28 mouse cellular contexts compared by ENCODE assay signal in the genomic region with DNA sequence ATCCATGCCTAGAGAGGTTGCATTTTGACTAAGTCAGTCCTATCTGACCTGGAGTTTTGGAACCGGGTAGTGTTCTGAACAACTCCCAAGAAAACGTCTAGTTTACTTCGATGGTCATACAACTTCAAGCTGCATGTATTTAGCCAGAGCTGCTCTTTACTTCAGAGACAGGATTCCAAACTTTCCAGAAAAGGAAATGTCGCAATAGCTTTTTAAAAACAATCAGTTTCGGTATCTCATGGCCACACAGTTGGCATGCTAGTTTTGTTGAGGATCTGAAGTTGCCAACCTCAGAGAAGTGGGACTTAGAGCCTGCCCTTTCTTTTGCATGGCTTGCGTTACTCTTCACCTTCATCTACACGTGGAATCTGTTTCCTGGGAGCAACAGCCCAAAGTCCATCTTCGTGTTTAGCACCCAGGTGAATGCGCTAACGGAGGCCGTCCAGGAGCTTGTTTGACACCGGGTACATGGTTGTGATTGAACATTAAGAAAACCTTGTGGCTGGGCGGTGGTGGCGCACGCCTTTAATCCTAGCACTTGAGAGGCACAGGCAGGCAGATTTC. TPM values are rescaled to one million over a fixed set of nuclear protein-coding genes. Genes with fewer than 3 reads are reported as not detected.
DNase-seq lines count a peak whose midpoint lies in the region; ATAC-seq and TF ChIP-seq lines count a peak whose summit lies in the region.
"Had no signal": no experiment of that assay in that cellular context is flagged by ENCODE, and none has a peak within 500 bp of the region (broad histone marks: within the 10 kb centered on the region; RNA-seq: fewer than 3 reads in every experiment).

No protein-coding gene starts in this region.

- H3K9ac ChIP-seq in kidney, embryonic 16.5 days (replicated peaks; ENCODE audit: low read length), result no peak overlapping the region
- no peak overlapping the region for H3K9ac ChIP-seq in liver, postnatal 0 days (replicated peaks)
- no peak overlapping the region for H3K9ac ChIP-seq in liver, embryonic 11.5 days (ENCODE audit: low read depth, low read length)
- H3K9ac ChIP-seq: embryonic facial prominence, embryonic 12.5 days; heart, embryonic 12.5 days; hindbrain, embryonic 15.5 days; limb, embryonic 15.5 days had no signal

- H3K27ac ChIP-seq in kidney, adult 2 months (ENCODE audit: insufficient read depth, low read depth, low read length), result no peak overlapping the region
- no peak overlapping the region for H3K27ac ChIP-seq in kidney, embryonic 16.5 days (ENCODE audit: low read length)
- H3K27ac ChIP-seq in liver, postnatal 0 days (ENCODE audit: low read depth), result no peak overlapping the region
- H3K27ac ChIP-seq in liver, embryonic 11.5 days (ENCODE audit: low read depth, low read length), result no peak overlapping the region
- H3K27ac ChIP-seq: embryonic facial prominence, embryonic 12.5 days; heart, adult 2 months; hindbrain, embryonic 15.5 days; limb, embryonic 10.5 days; stomach, postnatal 0 days had no signal

- TF ChIP-seq CTCF in kidney, adult 2 months (conservative IDR thresholded peaks at IDR 0.05; ENCODE audit: insufficient read depth, insufficient read length, low read depth, low read length), result no peak
- TF ChIP-seq CTCF in liver, postnatal 0 days (IDR thresholded peaks at IDR 0.05; ENCODE audit: low read depth), result no peak

- no peaks in the 10 kb centered on the region for H3K4me1 ChIP-seq in kidney, adult 2 months (ENCODE audit: control insufficient read depth, insufficient read depth, low read length)
- H3K4me1 ChIP-seq in kidney, embryonic 16.5 days (ENCODE audit: insufficient read depth, low read length), result peaks cover 12% of the 10 kb centered on the region
- peaks cover 24% of the 10 kb centered on the region for H3K4me1 ChIP-seq in liver, postnatal 0 days (ENCODE audit: insufficient read depth)
- H3K4me1 ChIP-seq in liver, embryonic 11.5 days (replicated peaks; ENCODE audit: control insufficient read depth, insufficient read depth, low read length), result peaks cover 23% of the 10 kb centered on the region

- TF ChIP-seq POLR2A in kidney, adult 2 months (IDR thresholded peaks at IDR 0.05; ENCODE audit: low read depth, low read length), result no peak

- H3K9me3 ChIP-seq in kidney, embryonic 16.5 days (ENCODE audit: low read length), result no peaks in the 10 kb centered on the region
- H3K9me3 ChIP-seq in liver, postnatal 0 days (ENCODE audit: low read length), result no peaks in the 10 kb centered on the region
- H3K9me3 ChIP-seq in liver, embryonic 11.5 days (ENCODE audit: control insufficient read depth, low read length), result no peaks in the 10 kb centered on the region
- H3K9me3 ChIP-seq: embryonic facial prominence, embryonic 12.5 days; heart, embryonic 12.5 days; hindbrain, embryonic 15.5 days; limb, embryonic 10.5 days; limb, embryonic 15.5 days had no signal

- no peak overlapping the region for H3K4me2 ChIP-seq in kidney, embryonic 16.5 days (replicated peaks; ENCODE audit: low read depth, low read length)
- no peak overlapping the region for H3K4me2 ChIP-seq in liver, postnatal 0 days (ENCODE audit: low read depth, low read length)
- no peak overlapping the region for H3K4me2 ChIP-seq in liver, embryonic 11.5 days
- H3K4me2 ChIP-seq: embryonic facial prominence, embryonic 12.5 days; heart, embryonic 12.5 days; hindbrain, embryonic 15.5 days; limb, embryonic 15.5 days; midbrain, embryonic 11.5 days had no signal

- no peaks in the 10 kb centered on the region for H3K27me3 ChIP-seq in kidney, adult 2 months (replicated peaks; ENCODE audit: control insufficient read depth, insufficient read depth, low read length)
- H3K27me3 ChIP-seq in kidney, embryonic 16.5 days (ENCODE audit: insufficient read depth, low read length), result no peaks in the 10 kb centered on the region
- H3K27me3 ChIP-seq in liver, postnatal 0 days (ENCODE audit: insufficient read depth, low read length), result no peaks in the 10 kb centered on the region
- H3K27me3 ChIP-seq in liver, embryonic 11.5 days (replicated peaks; ENCODE audit: control insufficient read depth, insufficient read depth, low read length), result no peaks in the 10 kb centered on the region
- H3K27me3 ChIP-seq: embryonic facial prominence, embryonic 12.5 days; heart, embryonic 12.5 days; hindbrain, embryonic 15.5 days; limb, embryonic 15.5 days had no signal

- ATAC-seq in kidney, embryonic 16.5 days (ENCODE audit: low FRiP score, low TSS enrichment), result no peak
- peak; percentile 17; the same call in 1 of the 2 replicates for ATAC-seq in liver, postnatal 0 days
- ATAC-seq in liver, embryonic 11.5 days (replicated peaks; ENCODE audit: low FRiP score), result no peak
- ATAC-seq: CD4-positive, CD25-positive, alpha-beta regulatory T cell, adult 4 months; forebrain, embryonic 14.5 days; midbrain, embryonic 16.5 days had no signal

- no peak overlapping the region for H3K4me3 ChIP-seq in kidney, adult 2 months (ENCODE audit: insufficient read depth, low read depth, low read length)
- no peak overlapping the region for H3K4me3 ChIP-seq in kidney, embryonic 16.5 days (ENCODE audit: low read length)
- no peak overlapping the region for H3K4me3 ChIP-seq in liver, postnatal 0 days (ENCODE audit: low read depth, low read length)
- H3K4me3 ChIP-seq in liver, embryonic 11.5 days (ENCODE audit: low read depth, low read length), result no peak overlapping the region
- H3K4me3 ChIP-seq: embryonic facial prominence, embryonic 12.5 days; heart, adult 2 months; heart, embryonic 12.5 days; hindbrain, embryonic 15.5 days; limb, embryonic 10.5 days; limb, embryonic 15.5 days had no signal

- DNase-seq in adrenal gland, adult 2 months, result peak; percentile 45
- no peak for DNase-seq in adrenal gland, postnatal 14 days
- peak; percentile 74 for DNase-seq in kidney, adult 2 months
- DNase-seq in liver, postnatal 0 days, result no peak
- no peak for DNase-seq in liver, embryonic 11.5 days (ENCODE audit: low spot score)
- DNase-seq in yolk sac, embryonic 10.5 days (ENCODE audit: low spot score), result peak; percentile 66
- no peak for DNase-seq in retina, embryonic 14.5 days (ENCODE audit: low spot score)
- DNase-seq: cerebellum, adult 11 months; cerebellum, adult 9-10 months; cerebellum, postnatal 36 days; gastrocnemius, postnatal 25 days; heart, adult 2 months; layer of hippocampus, adult 9-11 months; lung, postnatal 36 days; right cerebral cortex, adult 18-20 months had no signal

- no peaks in the 10 kb centered on the region for H3K36me3 ChIP-seq in kidney, adult 2 months (ENCODE audit: control insufficient read depth, insufficient read depth, low read length)
- H3K36me3 ChIP-seq in kidney, embryonic 16.5 days (ENCODE audit: insufficient read depth, low read length), result no peaks in the 10 kb centered on the region
- H3K36me3 ChIP-seq in liver, postnatal 0 days (replicated peaks; ENCODE audit: insufficient read depth, low read length), result no peaks in the 10 kb centered on the region
- H3K36me3 ChIP-seq in liver, embryonic 11.5 days (ENCODE audit: control insufficient read depth, insufficient read depth, low read length), result no peaks in the 10 kb centered on the region
- H3K36me3 ChIP-seq: embryonic facial prominence, embryonic 12.5 days; heart, embryonic 12.5 days; hindbrain, embryonic 15.5 days; limb, embryonic 10.5 days; limb, embryonic 15.5 days had no signal

- TF ChIP-seq EP300 in liver, postnatal 0 days (IDR thresholded peaks at IDR 0.05; ENCODE audit: low read depth), result no peak

- WGBS in kidney, adult 2 months, result 67% methylated on average over 15 of the region's 15 CpGs
- 89% methylated on average over 15 of the region's 15 CpGs for WGBS in kidney, embryonic 16.5 days
- 71% methylated on average over 15 of the region's 15 CpGs for WGBS in liver, postnatal 0 days (ENCODE audit: insufficient replicate concordance)
- WGBS in liver, embryonic 11.5 days, result 87% methylated on average over 15 of the region's 15 CpGs

RNA-seq across cellular contexts. Expression of a gene that starts 37.0 kb away (rescaled TPM):
- total RNA-seq in adrenal gland, adult 2 months (2021), result 1 to 10 TPM; 3.9 to 6.2 TPM
- polyA plus RNA-seq in adrenal gland, adult 2 months (2012; rRNA removed), result 8.3 and 9.3 TPM in 2 replicates
- 6.4 and 7.3 TPM in 2 replicates for total RNA-seq in adrenal gland, postnatal 14 days (2021)
- 1.0 and 2.0 TPM in 2 replicates for polyA plus RNA-seq in kidney, adult 2 months (2012; rRNA removed)
- polyA plus RNA-seq in kidney, embryonic 16.5 days (2015; fragmentation: Nextera tagmentation; extraction: Ambion mirVana), result 10.0 and 12.2 TPM in 2 replicates
- polyA plus RNA-seq in liver, postnatal 0 days (2015; fragmentation: Nextera tagmentation; extraction: Ambion mirVana), result 0.58 and 0.75 TPM in 2 replicates
- 4.3 and 5.3 TPM in 2 replicates for polyA plus RNA-seq in liver, embryonic 11.5 days (2014; fragmentation: Nextera tagmentation; extraction: Ambion mirVana)
- total RNA-seq: hematopoietic stem cell, adult 5-6 weeks; megakaryocyte, adult 5-6 weeks had no signal

Comparison
In these comparisons a context has a peak if more than half of its experiments do, and no peak if none do; other contexts are left out.
1. DNase-seq: peak in adrenal gland, adult 2 months (single experiment), kidney, adult 2 months (single experiment) and yolk sac, embryonic 10.5 days (single experiment); none in adrenal gland, postnatal 14 days (single experiment), liver, postnatal 0 days (single experiment), liver, embryonic 11.5 days (single experiment) and retina, embryonic 14.5 days (single experiment).